21 mouse cellular contexts compared by ENCODE assay signal in the genomic region with DNA sequence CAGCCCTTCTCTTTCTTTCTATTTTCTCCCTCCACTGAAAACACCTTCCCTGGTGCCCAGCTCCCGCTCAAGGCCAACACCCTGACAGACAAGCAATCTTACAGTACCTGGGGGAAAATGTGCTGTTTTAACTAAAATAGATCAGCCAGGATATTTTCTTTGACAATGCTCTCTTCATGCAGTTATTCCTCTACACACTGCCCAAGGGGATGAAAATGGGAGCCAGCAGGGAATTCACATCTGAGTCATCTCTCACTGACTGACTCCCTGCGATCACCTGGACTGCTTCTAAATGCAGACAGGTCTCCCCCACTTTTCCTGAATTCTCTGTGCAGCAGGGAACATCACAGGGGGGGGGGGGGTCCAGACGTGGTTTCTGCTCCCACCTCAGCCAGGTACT.
"Had no signal": no experiment of that assay in that cellular context is flagged by ENCODE, and none has a peak within 500 bp of the region (broad histone marks: within the 10 kb centered on the region; RNA-seq: fewer than 3 reads in every experiment).

No protein-coding gene starts in this region.

- H3K36me3 ChIP-seq: limb, embryonic 12.5 days; limb, embryonic 15.5 days; midbrain, embryonic 12.5 days; neural tube, embryonic 13.5 days had no signal

- H3K4me1 ChIP-seq: limb, embryonic 12.5 days; limb, embryonic 15.5 days; megakaryocyte, embryonic 14.5 days; midbrain, embryonic 12.5 days; neural tube, embryonic 13.5 days had no signal

- H3K27me3 ChIP-seq: limb, embryonic 12.5 days; limb, embryonic 15.5 days; megakaryocyte, embryonic 14.5 days; midbrain, embryonic 12.5 days; neural tube, embryonic 13.5 days had no signal

- H3K4me2 ChIP-seq: limb, embryonic 12.5 days; limb, embryonic 15.5 days; liver, embryonic 11.5 days; lung, embryonic 14.5 days; midbrain, embryonic 12.5 days; neural tube, embryonic 13.5 days had no signal

- H3K9ac ChIP-seq: limb, embryonic 12.5 days; limb, embryonic 15.5 days; liver, embryonic 14.5 days; liver, postnatal 0 days; lung, embryonic 14.5 days; midbrain, embryonic 12.5 days; neural tube, embryonic 13.5 days had no signal

- H3K9me3 ChIP-seq: limb, embryonic 12.5 days; limb, embryonic 15.5 days; midbrain, embryonic 12.5 days; neural tube, embryonic 13.5 days had no signal

- H3K27ac ChIP-seq: limb, embryonic 12.5 days; limb, embryonic 15.5 days; liver, embryonic 14.5 days; macrophage; midbrain, embryonic 12.5 days; neural tube, embryonic 13.5 days; stomach, postnatal 0 days had no signal

- ATAC-seq: lung, postnatal 0 days had no signal

- DNase-seq: kidney, adult 9 months; kidney, postnatal 14 days; kidney, postnatal 4 days; left cerebral cortex, postnatal 4 days; liver, postnatal 0 days; lung, embryonic 14.5 days; retina, postnatal 1 day; thymus, adult 2 months; thymus, postnatal 14 days; thymus, postnatal 4 days had no signal

- H3K4me3 ChIP-seq: limb, embryonic 12.5 days; limb, embryonic 15.5 days; megakaryocyte, embryonic 14.5 days; midbrain, embryonic 12.5 days; myocyte; neural tube, embryonic 13.5 days had no signal
